Comparison of ENCODE assay signal across 35 mouse cellular contexts in the genomic region with DNA sequence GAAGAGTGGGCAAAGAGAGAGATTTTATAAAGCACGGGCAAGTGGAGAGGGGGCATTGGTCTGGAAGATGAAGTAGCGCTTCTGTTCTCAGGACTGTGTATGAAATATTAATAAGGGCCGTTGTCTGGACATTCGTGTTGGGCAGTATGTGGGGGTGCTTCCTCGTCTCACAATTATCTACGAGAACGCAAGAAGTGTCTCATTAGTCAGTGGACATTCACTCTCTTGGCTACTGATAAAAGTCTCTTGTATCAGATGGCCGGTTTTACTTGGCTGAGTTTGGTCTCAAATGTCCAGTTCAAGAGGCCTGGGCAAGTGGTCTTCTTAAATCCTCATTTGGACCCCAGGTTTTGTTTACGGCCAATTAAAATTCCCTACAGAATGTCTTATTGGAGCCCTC.
"Had no signal": no experiment of that assay in that cellular context is flagged by ENCODE, and none has a peak within 500 bp of the region (broad histone marks: within the 10 kb centered on the region; RNA-seq: fewer than 3 reads in every experiment).

No protein-coding gene starts in this region.

- ATAC-seq: hindbrain, embryonic 16.5 days; hindbrain, postnatal 0 days; inflammation-experienced regulatory T-cells, adult 6 months; intestine, embryonic 15.5 days; intestine, embryonic 16.5 days; intestine, postnatal 0 days had no signal

- H3K27me3 ChIP-seq: heart, embryonic 13.5 days; heart, embryonic 15.5 days; hindbrain, embryonic 12.5 days; hindbrain, embryonic 13.5 days; hindbrain, embryonic 15.5 days; intestine, embryonic 15.5 days; kidney, embryonic 15.5 days had no signal

- DNase-seq: heart, postnatal 10 days; heart, postnatal 14 days; heart, postnatal 36 days; heart, postnatal 4 days; kidney, adult 11 months; kidney, adult 18-20 months; kidney, adult 2 months; kidney, adult 8-10 months; kidney, adult 9 months; kidney, postnatal 10 days; kidney, postnatal 14 days; kidney, postnatal 25 days; kidney, postnatal 36 days; kidney, postnatal 4 days; layer of hippocampus, adult 9-11 months; layer of hippocampus, postnatal 36 days had no signal

- H3K36me3 ChIP-seq: heart, embryonic 15.5 days; hindbrain, embryonic 10.5 days; hindbrain, embryonic 12.5 days; hindbrain, embryonic 13.5 days; hindbrain, embryonic 15.5 days; intestine, embryonic 15.5 days; kidney, embryonic 15.5 days had no signal

- H3K4me1 ChIP-seq: heart, embryonic 13.5 days; heart, embryonic 15.5 days; hindbrain, embryonic 10.5 days; hindbrain, embryonic 12.5 days; hindbrain, embryonic 13.5 days; hindbrain, embryonic 15.5 days; intestine, embryonic 15.5 days; kidney, embryonic 15.5 days had no signal

- H3K27ac ChIP-seq: heart, embryonic 10.5 days; heart, embryonic 13.5 days; heart, embryonic 15.5 days; hindbrain, embryonic 10.5 days; hindbrain, embryonic 12.5 days; hindbrain, embryonic 13.5 days; hindbrain, embryonic 14.5 days; hindbrain, embryonic 15.5 days; hindbrain, postnatal 0 days; intestine, embryonic 15.5 days; kidney, embryonic 15.5 days; kidney, postnatal 0 days; layer of hippocampus, adult 2 months; left cerebral cortex, adult 2 months had no signal

- H3K9ac ChIP-seq: heart, embryonic 13.5 days; heart, embryonic 15.5 days; hindbrain, embryonic 12.5 days; hindbrain, embryonic 13.5 days; hindbrain, embryonic 14.5 days; hindbrain, embryonic 15.5 days; intestine, embryonic 15.5 days; kidney, embryonic 15.5 days had no signal

- H3K4me3 ChIP-seq: heart, embryonic 10.5 days; heart, embryonic 13.5 days; heart, embryonic 15.5 days; hindbrain, embryonic 10.5 days; hindbrain, embryonic 12.5 days; hindbrain, embryonic 13.5 days; hindbrain, embryonic 15.5 days; intestine, embryonic 15.5 days; kidney, embryonic 15.5 days; layer of hippocampus, adult 2 months; left cerebral cortex, adult 2 months had no signal

- H3K4me2 ChIP-seq: heart, embryonic 11.5 days; heart, embryonic 13.5 days; heart, embryonic 15.5 days; hindbrain, embryonic 12.5 days; hindbrain, embryonic 13.5 days; hindbrain, embryonic 14.5 days; hindbrain, embryonic 15.5 days; intestine, embryonic 15.5 days; kidney, embryonic 15.5 days had no signal

- H3K9me3 ChIP-seq: heart, embryonic 10.5 days; heart, embryonic 15.5 days; hindbrain, embryonic 10.5 days; hindbrain, embryonic 12.5 days; hindbrain, embryonic 13.5 days; hindbrain, embryonic 15.5 days; intestine, embryonic 15.5 days; kidney, embryonic 15.5 days had no signal
